Mouse (Mus musculus) gastrocnemius, adult 8-10 months (tissue): ENCODE measurements around the gene Sgpp2. TPM values are rescaled to one million over a fixed set of nuclear protein-coding genes. Genes with fewer than 3 reads are reported as not detected.

Source experiments
- DNase-seq, 2 experiments: peaks; one replicate each; pipeline ENCODE4 v3.0.0; 2022; ENCODE audit warnings: low spot score in 2 of 2
- total RNA-seq, 4 experiments: library from RNA; stranded (reverse); gene quantifications; 2 replicates each; pipeline ENCODE4 v1.2.4; 2022

The Sgpp2 gene
- total RNA-seq, 4 experiments from 2014 or later = not detected

GRCm38 (mm10) chr1:78399755-78400154 is 89.6 kb downstream of the Sgpp2 start:
- no peak for DNase-seq

GRCm38 (mm10) chr1:78401413-78401812 is 91.3 kb downstream of the Sgpp2 start:
- no peak for DNase-seq

- DNase-seq = no peak
Measured at GRCm38 (mm10) chr1:78409396-78409795, 99.3 kb downstream of the Sgpp2 start.

GRCm38 (mm10) chr1:78412668-78413067 is 102.5 kb downstream of the Sgpp2 start:
- no peak for DNase-seq

GRCm38 (mm10) chr1:78414421-78414820 is 104.3 kb downstream of the Sgpp2 start:
- DNase-seq = no peak

- DNase-seq = no peak
Measured at GRCm38 (mm10) chr1:78417154-78417911, 107.2 kb downstream of the Sgpp2 start.

- peak; percentile 35 to 48 for DNase-seq
Measured at GRCm38 (mm10) chr1:78419593-78419992, 109.4 kb downstream of the Sgpp2 start.

GRCm38 (mm10) chr1:78420271-78420670 is 110.1 kb downstream of the Sgpp2 start:
- DNase-seq = no peak

GRCm38 (mm10) chr1:78421749-78422148 is 111.6 kb downstream of the Sgpp2 start:
- DNase-seq = no peak

- no peak for DNase-seq
Measured at GRCm38 (mm10) chr1:78422576-78422975, 112.4 kb downstream of the Sgpp2 start.

GRCm38 (mm10) chr1:78424848-78425247 is 114.7 kb downstream of the Sgpp2 start:
- DNase-seq = no peak

GRCm38 (mm10) chr1:78425309-78425708 is 115.2 kb downstream of the Sgpp2 start:
- DNase-seq = no peak

GRCm38 (mm10) chr1:78425793-78426700 is 115.9 kb downstream of the Sgpp2 start:
- peak in 1 of 2 experiments; percentile 36 for DNase-seq

- no peak for DNase-seq
Measured at GRCm38 (mm10) chr1:78426841-78427240, 116.7 kb downstream of the Sgpp2 start.

- no peak for DNase-seq
Measured at GRCm38 (mm10) chr1:78428851-78429250, 118.7 kb downstream of the Sgpp2 start.

GRCm38 (mm10) chr1:78433472-78433871 is 123.3 kb downstream of the Sgpp2 start:
- no peak for DNase-seq

- DNase-seq = no peak
Measured at GRCm38 (mm10) chr1:78435967-78436366, 125.8 kb downstream of the Sgpp2 start.

- no peak for DNase-seq
Measured at GRCm38 (mm10) chr1:78436445-78436844, 126.3 kb downstream of the Sgpp2 start.

GRCm38 (mm10) chr1:78437150-78437549 is 127.0 kb downstream of the Sgpp2 start:
- no peak for DNase-seq

- DNase-seq = no peak
Measured at GRCm38 (mm10) chr1:78440716-78441115, 130.6 kb downstream of the Sgpp2 start.

GRCm38 (mm10) chr1:78443056-78443455 is 132.9 kb downstream of the Sgpp2 start:
- no peak for DNase-seq

- DNase-seq = no peak
Measured at GRCm38 (mm10) chr1:78446232-78446631, 136.1 kb downstream of the Sgpp2 start.
